Mouse (Mus musculus): ENCODE data around the gene Aloxe3.

Gene Aloxe3

DNA sequence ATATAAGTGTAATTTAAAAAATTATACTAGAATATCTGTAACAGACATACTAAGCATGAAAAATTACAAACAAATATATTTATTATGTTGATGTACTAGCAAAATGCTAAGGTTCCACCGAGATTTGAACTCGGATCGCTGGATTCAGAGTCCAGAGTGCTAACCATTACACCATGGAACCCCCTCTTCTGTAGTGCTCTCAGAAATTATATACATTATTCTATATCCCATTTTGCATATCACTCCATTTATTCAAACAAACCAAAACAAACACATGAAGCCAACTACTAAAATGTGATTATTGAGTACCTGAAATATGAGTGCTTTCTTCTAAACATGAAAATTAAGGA, 1.2 kb upstream of the Aloxe3 start:
- DNase-seq (ENCODE audit: low read depth, low spot score) = no peak

DNA sequence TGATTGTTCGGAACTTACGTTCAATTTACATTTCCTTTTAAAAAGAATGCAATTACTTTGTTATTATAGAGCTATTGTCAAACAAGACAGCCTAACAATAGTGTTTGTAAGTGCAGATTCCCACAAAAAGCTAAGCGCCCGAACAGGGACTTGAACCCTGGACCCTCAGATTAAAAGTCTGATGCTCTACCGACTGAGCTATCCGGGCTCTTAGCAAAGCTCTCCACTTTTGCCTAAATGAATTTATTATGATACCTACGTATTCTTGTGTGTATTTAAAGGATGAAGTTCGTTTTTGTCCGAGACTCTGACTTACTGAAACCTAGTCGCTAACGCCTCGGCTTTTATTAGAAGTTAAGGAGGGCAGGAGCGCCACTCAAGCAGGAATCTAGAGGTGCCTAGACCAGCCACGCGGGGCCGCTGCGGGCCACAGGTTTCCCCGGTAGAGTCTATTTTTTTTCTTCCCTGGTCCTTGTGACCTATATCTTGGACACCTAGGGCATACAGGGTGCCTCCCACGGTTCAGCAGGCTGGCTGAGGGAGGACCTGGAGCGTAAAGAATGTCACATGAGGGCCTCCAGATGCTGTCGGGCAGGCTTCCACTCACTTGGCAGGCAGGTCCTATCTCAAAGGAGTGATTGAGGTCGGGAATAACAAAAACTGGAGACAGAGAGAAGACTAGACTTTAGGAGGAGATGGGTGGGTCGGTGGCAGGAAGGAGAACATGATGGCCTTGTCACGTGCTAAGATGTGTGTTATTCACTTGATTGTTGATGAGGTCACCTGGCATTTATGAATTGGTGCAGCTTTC, 450 bp upstream of the Aloxe3 start:
- DNase-seq (ENCODE audit: low read depth, low spot score) = peak; percentile 81

DNA sequence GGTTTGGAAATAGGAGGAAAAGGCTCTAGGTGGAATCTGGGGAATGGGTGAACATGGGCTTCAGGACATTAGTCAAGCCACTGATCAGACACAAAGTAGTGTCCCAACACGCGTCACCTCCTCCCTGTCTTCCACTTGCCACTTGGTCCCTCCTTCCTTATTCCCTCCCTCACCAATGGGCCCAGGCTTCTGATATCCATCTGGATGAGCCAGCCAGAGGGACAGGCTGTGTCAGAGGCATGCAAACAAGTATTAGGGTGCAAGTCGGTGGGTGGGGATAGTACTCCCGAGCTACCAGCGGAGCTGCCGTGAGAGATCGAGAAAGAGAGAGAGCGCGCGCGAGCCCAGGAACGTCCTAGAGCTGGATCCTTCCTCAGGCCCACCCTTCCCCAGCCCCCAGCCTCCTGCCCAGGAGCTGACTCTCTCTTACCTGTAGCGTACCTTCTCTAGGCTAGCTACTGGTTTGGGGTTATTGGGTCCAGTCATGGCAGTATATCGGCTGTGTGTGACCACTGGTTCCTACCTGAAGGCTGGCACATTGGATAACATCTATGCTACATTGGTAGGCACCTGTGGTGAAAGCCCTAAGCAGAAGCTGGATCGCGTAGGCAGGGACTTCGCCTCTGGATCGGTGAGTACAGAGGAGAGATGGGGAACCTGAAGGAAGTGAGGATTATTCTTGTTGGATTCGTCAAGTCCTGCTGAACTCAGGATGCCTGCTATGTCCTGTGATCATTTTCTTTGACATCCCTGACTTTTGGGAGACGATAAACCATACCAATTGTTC, 416 bp downstream of the Aloxe3 start:
- DNase-seq (ENCODE audit: low read depth, low spot score) = no peak

DNA sequence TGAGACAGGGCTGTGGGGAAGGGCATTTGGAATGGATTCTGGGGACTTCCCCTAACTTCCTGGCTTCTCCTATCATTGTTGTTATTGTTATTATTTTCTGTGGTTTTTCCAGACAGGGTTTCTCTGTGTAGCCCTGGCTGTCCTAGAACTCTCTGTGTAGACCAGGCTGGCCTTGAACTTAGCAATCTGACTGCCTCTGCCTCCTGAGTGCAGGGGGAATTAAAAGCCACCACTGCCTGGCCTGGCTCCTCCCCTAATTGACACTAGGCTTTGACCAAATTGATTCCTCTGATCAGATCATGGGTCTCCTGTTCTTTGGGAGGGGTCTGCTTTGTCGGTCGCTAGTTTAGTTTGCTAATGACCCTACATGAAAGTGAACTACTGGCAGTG, 1.0 kb downstream of the Aloxe3 start:
- no peak for DNase-seq (ENCODE audit: low read depth, low spot score)

DNA sequence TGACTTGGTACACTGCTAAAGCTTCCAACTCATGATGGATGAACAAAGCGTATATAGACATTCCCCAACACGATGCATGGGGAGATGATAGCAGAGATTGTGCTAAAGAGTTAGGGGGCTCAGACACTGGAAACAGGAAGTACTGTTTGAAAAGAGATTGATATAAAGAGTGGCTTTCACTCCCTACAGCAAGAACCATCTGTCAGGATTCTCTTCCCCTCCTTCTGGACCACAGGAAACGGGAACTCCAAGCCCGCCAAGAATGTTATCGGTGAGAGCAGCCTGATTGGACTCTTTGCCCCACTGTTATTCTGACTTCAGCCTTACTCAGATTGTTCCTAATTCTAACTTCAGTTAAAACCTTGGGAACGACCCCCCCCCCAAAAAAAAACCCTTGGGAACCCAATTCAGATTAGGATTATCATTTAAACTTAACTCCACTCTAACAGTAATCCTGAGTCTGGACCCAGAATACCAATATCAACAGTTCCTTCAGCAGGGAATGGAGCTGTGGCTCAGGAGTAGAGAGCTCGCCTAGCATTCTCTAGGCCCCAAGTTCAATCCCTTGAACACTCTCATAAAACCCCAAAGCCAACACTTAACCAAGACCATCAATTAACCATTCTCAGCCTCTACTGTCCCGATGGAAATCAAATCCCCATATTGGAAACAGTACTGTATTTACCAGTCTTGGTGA, 2.9 kb downstream of the Aloxe3 start:
- no peak for DNase-seq (ENCODE audit: low read depth, low spot score)

DNA sequence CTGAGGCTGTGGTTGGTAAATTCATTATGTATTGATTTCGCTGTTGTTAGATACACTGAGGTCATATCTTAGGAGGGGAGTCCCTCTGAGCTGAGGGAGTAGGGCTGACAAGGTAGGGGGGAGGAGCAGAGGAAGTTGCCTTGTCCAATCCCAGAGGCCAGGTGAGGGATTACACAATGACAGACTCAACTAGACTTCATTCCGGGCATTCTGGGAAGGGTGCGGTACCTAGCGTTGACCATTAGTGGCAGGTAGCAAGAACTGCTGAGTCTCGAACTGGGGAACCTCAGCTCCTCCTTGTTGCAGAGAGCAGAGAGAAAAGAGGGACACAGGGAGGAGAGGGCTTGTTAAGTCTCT, 7.8 kb downstream of the Aloxe3 start:
- DNase-seq (ENCODE audit: low read depth, low spot score) = no peak

DNA sequence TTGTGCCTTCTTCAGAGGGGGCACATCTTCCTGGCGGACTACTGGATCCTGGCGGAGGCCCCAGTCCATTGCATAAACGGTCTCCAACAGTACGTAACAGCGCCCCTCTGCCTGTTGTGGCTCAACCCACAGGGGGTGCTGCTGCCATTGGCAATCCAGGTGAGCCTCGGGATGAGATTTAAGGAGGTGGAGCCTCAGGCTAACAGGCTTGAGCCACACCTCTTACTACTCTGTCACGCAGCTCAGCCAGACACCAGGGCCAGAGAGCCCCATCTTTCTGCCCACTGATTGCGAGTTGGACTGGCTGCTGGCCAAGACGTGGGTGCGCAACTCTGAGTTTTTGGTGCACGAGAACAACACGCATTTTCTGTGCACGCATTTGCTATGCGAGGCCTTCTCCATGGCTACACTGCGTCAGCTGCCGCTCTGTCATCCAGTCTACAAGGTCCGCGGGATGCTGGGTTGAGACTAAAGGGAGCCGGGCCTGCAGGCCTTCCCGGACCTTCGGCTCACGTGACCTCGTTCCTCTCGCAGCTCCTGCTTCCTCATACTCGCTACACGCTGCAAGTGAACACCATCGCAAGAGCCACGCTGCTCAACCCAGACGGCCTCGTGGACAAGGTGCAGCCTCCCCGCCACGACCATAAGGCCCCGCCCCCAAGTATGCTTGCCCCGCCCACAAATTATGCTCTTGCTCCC, 8.4 kb downstream of the Aloxe3 start:
- no peak for DNase-seq (ENCODE audit: low read depth, low spot score)

DNA sequence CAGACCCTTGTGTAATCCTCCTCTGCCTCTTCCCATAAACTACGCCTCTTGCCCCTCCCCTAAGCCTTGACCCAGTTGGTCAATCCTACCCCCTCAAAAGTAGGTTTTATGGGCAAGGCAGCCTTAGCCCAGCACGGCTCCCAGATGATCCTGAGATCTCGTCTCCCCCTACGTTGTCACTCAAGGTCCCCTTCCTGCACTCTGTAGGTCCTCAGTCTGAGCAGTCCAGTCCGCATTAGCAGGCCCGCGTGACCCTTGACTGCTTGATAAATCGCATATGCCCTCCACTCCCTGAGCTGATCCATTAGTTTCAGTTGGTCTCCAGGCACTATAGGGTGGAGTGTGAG, 8.9 kb downstream of the Aloxe3 start:
- no peak for DNase-seq (ENCODE audit: low read depth, low spot score)

DNA sequence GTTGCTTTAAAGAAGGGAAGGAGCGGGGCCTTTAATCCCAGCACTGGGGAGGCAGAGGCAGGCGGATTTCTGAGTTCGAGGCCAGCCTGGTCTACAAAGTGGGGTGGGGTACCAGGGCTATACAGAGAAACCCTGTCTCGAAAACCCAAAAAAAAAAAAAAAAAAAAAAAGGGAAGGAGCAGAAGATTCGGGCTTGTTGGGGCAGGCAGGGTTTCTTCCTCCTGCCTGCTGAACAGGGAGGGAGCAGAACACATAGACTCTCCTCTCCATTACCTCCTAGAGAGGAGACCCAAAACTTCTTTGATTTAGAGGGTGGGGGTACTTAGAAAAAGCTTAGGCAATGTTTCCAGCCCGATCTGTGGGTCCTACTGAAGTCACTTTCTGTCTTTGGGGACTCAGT, 9.7 kb downstream of the Aloxe3 start:
- DNase-seq (ENCODE audit: low read depth, low spot score) = no peak

DNA sequence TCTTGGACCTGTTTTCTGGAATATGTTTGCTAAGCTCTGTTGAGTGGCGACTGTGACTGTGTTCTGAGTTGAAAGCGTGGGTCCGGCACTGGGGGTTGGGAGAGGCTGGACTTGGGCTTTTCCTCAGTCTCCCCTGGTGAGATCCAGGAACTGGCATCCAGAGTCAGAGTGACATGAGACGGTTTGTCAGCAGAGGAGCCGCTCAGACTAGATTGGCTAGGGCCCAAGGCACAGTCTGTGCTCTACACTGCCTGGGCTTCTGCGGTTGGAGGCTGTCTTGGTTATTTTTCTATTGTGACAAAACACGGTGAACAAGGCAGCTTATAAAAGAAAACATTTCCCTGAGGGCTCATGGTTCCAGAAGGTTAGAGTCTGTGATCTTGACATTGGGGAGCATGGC, 21.9 kb downstream of the Aloxe3 start:
- no peak for DNase-seq (ENCODE audit: low read depth, low spot score)

DNA sequence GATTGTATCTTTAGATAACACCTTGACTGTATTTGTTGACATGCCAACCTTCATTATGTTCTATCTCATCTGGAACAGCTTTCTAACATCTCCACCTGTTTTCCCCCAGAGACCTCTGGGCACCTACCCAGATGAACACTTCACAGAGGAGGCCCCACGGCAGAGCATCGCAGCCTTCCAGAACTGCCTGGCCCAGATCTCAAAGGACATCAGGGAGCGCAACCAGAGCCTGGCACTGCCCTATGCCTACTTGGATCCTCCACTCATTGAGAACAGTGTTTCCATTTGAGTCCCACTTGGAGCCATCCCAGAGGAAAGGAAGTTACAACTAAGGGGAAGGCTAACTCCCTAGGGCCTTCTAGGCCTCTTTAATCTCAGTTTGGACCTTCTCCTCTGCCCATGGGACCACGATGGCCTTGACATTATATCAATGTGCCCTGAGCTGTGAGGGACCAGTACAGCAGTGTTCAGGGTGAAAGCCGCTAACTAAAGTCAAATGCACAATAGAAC, 22.8 kb downstream of the Aloxe3 start:
- DNase-seq (ENCODE audit: low read depth, low spot score) = no peak

DNA sequence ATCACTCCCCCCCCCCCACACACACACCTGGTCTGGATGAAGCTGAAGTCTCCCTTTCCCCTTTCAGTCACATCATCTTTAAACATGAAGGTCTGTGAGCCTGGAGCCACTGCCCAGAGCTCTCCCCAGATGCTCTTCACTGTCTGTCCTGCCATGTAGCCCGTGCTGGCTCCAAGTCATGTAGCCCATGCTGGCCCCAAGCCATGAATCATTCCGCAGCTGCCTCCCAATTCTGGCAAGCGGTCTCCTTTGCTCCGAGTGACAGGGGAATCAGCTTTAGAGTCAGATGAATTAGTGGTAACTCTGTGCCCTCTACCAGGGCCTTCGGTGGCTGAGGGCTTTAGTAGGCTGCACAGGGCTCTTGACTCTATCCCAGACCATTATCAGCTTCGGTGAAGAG, 24.0 kb downstream of the Aloxe3 start:
- DNase-seq (ENCODE audit: low read depth, low spot score) = no peak

DNA sequence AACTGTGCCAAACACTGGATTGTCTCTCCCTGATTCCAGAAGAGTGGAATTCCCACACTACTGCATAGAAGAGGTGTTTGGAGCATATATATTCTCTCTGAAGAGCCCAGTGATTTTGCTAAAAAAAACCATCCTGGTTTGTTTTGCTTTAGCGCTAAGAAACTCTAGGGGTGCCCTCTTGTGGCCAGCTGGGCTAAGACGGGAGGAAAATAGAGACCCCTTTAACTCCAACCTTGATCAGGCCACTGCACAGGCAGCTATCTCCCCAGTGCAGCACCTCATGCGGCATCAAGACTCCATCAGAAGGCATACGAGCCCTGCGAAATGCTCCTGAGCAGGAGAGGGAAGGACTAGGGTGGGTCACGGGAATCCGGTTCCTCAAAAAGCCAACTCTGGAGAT, 24.7 kb downstream of the Aloxe3 start:
- peak; percentile 34 for DNase-seq (ENCODE audit: low read depth, low spot score)

DNA sequence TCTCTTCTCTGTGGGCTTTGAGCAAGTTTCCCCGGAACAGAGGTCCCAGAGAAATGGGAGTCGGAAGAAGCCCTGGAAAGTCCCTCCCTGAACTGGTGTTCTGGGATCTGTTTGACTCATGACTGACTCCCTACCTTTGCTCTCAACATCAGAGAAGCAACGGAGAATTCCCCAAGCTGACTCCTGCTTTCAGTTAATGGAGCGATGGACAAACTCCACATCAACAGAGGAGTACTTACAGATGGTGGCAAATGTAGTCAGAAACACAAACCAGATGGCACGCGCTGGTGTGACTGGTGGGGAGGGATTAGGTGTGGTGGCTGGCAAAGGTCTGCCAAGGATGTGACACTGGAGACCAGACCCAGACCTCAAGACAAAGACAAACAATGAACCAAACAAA, 25.3 kb downstream of the Aloxe3 start:
- DNase-seq (ENCODE audit: low read depth, low spot score) = no peak

DNA sequence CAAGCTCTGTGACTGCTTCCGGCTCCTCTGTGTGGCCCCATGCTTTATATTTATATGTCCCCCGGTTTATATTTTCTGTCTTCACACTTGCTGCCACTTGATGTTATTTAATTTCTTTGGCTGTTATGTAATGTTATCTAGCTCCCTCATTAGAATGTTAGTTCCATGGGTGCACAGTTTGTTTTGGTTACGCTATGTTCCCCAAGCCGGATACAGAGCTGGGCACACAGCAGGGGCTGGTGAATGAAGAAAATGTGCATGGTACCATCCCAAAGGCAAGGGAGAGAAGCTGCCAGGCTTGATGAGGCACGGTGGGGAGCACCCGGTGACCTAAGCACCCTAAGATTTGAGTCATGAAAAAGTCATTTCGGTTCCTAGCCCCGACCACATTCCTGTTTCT, 28.1 kb downstream of the Aloxe3 start:
- DNase-seq (ENCODE audit: low read depth, low spot score) = no peak

DNA sequence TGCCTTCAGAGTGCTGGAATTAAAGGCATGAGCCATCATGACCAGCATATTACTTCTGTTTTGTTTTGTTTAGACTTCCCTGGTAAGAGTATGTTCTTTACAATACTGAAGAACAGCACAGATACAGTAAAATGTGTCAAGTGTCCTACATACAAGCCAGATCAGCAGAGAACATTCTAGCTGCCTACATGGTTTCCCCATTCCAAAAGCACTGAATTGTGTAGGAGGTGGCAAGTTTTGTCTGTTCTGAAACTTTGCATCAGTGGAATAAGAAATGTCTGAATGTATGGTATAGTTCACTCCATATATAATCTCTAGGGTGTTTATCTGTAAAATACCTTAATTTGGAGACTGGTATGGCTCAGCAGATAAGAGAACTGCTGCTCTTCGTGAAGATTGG, 29.7 kb downstream of the Aloxe3 start:
- no peak for DNase-seq (ENCODE audit: low read depth, low spot score)

DNA sequence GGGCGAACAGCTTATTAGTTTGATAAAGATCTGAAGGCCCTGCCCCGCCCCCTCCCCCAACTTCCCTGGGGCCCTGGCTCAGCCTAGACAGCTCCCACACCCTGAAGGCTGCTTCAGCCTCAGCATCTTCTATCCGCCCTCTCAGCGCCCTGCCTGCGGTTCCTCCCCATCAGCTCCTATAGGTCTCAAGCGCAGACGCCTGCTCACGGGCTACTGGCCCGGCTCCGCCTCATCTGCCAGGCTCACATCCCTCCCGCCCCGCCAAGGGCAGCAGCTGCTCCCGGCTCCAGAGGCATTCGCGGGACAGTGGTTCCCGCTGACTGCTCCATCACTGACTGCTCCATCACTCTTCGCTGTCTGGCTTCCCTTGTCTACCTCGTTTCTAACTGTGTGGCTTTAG, 31.1 kb downstream of the Aloxe3 start, which contains the start of gene Alox12b:
TSS of gene Alox12b (plus strand) at position 190 of the 400 bp plus-strand sequence.
- no peak for DNase-seq (ENCODE audit: low read depth, low spot score)

DNA sequence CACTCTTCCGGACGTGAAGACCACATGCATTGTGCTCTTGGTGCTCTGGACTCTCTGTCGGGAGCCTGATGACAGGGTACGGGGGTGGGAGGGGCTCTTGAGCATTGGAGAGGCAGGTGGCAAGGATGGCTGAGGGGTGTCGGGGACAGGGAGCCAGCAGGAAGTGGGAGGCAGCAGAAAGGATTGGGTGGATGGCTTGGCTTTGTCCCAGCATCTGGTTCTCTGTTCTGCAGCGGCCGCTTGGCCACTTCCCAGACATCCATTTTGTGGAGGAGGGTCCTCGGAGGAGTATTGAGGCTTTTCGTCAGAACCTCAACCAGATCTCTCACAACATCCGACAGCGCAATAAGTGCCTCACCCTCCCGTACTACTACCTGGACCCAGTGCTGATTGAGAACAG, 43.6 kb downstream of the Aloxe3 start:
- DNase-seq (ENCODE audit: low read depth, low spot score) = no peak

DNA sequence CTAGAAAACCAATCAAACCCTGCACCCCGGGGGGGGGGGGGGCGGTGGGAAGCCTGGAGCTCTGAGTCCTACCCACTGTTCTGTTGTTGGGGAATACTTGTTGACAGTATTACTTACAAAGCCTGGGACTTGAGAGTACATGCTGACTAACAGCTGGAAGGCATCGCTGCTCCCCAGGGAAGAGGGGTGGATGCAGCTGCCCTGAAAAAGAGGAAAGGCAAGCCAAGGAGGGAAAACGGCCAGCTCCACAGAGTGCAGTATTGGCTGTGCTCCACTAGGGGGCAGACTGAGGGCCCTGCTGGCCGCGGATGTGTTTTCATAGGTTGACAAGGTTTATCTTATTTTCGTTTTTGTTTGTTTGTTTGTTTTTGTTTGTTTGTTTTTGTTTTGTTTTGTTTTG, 45.9 kb downstream of the Aloxe3 start:
- no peak for DNase-seq (ENCODE audit: low read depth, low spot score)

DNA sequence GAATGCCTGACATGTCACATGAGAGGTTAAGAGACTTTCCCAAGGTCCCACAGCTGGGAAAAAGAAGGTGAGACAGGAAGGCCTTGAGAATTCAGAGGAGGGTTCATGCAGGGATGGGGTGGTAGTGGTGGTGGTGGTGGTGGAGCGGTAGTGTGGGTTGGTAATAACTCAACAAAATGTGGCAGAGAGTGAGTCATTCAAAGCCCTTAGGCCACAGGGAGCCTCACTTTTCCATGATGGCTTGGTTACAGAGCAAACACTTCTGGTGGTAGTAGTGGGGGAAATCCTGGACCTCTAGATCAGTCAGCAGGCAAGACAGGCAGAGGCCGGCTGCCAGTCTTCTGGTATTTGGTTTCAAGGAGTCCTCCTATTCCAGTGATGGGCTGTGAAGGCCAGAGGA, 46.9 kb downstream of the Aloxe3 start:
- DNase-seq (ENCODE audit: low read depth, low spot score) = no peak

DNA sequence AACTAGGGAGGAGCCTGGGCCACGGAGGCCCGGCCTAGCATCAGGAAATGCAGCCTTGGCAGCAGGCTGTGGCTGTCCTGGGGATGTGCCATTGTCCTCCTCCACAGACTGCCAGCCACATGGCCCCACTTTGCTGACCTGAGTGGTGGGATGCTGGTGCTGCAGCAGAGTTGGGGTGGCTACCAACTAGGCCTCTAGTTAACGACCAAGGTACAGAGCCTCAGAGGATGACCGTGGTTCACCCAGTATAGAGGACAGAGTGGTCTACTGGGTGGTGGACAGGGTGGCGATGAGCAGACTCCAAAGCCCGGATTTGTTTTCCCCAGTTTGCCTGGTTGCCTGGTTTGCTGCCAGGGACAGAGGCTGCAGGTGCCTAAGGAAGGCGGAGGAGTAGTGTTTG, 49.0 kb downstream of the Aloxe3 start:
- no peak for DNase-seq (ENCODE audit: low read depth, low spot score)

DNA sequence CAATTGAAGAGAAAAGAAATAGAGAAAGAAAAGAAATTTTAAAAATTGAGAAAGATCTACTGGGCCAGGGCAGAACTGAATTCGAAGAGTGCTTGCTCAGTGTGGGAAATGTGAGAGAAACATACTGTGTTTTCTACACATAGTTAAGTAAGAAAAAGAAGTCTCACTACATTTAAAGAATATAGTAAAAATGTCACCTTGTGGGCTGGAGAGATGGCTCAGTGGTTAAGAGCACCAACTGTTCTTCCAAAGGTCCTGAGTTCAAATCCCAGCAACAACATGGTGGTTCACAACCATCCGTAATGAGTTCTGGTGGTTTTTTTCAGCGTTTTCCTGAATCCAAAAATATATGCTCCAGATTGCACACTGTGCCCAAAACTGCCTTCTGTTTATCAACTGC, 52.8 kb downstream of the Aloxe3 start:
- no peak for DNase-seq (ENCODE audit: low read depth, low spot score)
